Mouse (Mus musculus): ENCODE measurements around the gene Nphp4. TPM values are rescaled to one million over a fixed set of nuclear protein-coding genes. Genes with fewer than 3 reads are reported as not detected.

Gene Nphp4
- polyA plus RNA-seq, 1 experiment, result 4.0 TPM

DNA sequence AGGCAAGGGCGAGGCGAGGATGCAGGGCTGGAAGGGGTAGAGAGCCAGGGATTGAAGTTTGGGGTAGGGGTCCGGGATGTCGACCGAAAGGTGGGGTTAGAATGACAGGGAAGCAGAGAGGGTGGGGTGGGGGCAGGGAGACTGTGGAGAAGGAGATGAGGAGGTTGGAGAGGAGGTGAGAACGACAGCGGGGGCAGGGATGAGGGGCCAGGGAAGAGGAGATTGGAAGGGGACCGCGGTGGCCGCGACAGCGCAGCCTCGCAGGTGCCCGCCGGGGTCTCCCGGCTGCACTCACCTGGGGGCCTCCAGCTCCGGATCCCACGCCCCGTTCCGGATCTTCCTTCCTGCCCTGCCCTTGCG is 580 bp downstream of the Nphp4 start:
- TF ChIP-seq POLR2A (IDR thresholded peaks at IDR 0.05; ENCODE audit: low read depth, low read length) (0 out of 2 replicates have a peak, but pooled peaks have one; percentile 1), CTCF (IDR thresholded peaks at IDR 0.05; ENCODE audit: borderline replicate concordance, insufficient read depth, low read length) (no peak)
- Histone ChIP-seq H3K27ac (ENCODE audit: insufficient read depth, low read length) (no peak overlapping the region), H3K4me3 (ENCODE audit: insufficient read depth, low read length) (peak overlapping the region; percentile 46), H3K4me1 (ENCODE audit: control insufficient read depth, insufficient read depth, low read length) (no peaks in the 10 kb centered on the region)

DNA sequence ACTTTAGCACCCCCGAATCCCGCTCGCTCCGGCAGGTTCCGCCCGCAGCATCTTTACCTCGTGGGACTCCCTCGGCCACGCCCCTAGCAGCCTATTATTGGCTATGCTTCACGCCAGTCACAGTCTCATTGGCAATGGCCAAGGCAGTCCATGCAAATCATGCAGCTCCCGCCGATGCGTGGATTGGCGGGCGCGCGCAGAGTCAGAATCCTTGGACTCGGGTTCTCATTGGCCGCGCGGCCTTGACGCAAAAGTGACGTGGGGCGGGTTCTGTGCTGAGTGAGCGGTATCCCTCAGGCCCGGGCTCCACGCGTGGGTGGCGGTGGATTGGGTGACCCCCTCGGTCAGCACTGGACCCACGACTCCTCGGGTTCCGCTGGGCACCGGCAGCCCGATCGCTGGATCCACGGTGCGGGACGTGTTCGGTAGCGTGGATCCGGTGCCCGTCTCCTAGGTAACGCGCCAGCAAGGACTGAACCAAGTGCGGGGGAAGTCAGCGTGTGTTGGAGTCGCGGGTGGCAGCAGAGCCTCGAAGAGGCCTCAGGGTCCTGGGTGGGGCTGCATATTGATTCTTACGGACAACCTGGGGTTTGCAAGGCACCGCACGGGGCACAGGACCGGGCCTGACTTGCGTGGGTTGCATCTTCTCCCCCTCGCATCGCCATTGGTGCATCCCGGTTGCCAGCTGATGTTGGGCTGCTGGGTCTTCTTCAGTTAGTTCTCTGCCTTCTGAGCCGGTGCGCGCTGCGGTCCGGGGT is 1.1 kb downstream of the Nphp4 start, which contains the start of gene Kcnab2:
Kcnab2 (minus strand) TSS at position 406 of the 758 bp plus-strand sequence.
- H3K4me3 ChIP-seq (ENCODE audit: insufficient read depth, low read length), result peak within 1 kb of the TSS; percentile 64
- TF ChIP-seq POLR2A (IDR thresholded peaks at IDR 0.05; ENCODE audit: low read depth, low read length) (peak; percentile 94), CTCF (IDR thresholded peaks at IDR 0.05; ENCODE audit: borderline replicate concordance, insufficient read depth, low read length) (no peak)
- 0 out of 2 replicates have a peak within 1 kb of the TSS, but pooled peaks have one; percentile 19 for H3K27ac ChIP-seq (ENCODE audit: insufficient read depth, low read length)
- H3K4me1 ChIP-seq (ENCODE audit: control insufficient read depth, insufficient read depth, low read length), result no peaks in the 10 kb centered on the region

DNA sequence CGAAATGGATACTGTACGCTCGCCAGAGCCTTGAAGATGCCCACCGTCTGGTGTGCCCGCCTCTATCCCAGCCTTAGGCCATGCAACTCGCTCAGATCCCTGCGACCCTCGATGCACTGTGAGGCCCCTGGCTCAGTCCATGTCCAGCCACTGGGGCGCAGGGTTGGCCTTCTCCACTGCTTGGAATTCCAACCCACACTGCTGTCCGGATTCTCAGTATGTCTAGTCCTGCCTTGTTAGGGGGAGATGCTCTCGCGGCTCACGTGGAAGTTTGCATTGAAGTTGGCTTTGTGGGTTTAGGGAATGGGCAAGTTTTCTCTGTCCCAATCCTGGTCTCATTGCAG is 1.7 kb downstream of the Nphp4 start:
- Histone ChIP-seq H3K4me1 (ENCODE audit: control insufficient read depth, insufficient read depth, low read length) (no peaks in the 10 kb centered on the region), H3K4me3 (ENCODE audit: insufficient read depth, low read length) (peak overlapping the region; percentile 64), H3K27ac (ENCODE audit: insufficient read depth, low read length) (no peak overlapping the region)
- no peak for TF ChIP-seq CTCF (IDR thresholded peaks at IDR 0.05; ENCODE audit: borderline replicate concordance, insufficient read depth, low read length)
- no peak for TF ChIP-seq POLR2A (IDR thresholded peaks at IDR 0.05; ENCODE audit: low read depth, low read length)

DNA sequence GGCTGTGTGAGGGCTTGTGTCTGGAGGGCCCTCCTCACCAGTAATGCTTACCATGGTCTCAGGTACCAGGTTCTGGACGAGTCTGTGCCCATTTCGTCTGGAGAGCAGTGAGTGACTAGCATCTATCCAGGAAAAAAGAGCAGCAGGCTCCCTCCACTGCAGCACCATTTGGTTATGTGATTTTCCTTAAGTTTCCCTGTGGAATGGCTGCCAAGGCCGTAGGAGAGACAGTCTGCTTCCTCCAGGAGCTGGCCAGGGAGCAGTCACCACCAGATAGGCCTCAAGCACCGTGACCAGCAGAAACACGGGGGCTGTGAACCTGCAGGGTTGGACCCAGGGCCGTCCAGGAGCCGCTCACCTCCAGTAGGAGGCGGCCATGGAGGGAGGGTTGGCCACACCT is 3.9 kb downstream of the Nphp4 start:
- H3K27ac ChIP-seq (ENCODE audit: insufficient read depth, low read length), result no peak overlapping the region
- H3K4me1 ChIP-seq (ENCODE audit: control insufficient read depth, insufficient read depth, low read length), result no peaks in the 10 kb centered on the region
- no peak overlapping the region for H3K4me3 ChIP-seq (ENCODE audit: insufficient read depth, low read length)
- no peak for TF ChIP-seq POLR2A (IDR thresholded peaks at IDR 0.05; ENCODE audit: low read depth, low read length)
- no peak for TF ChIP-seq CTCF (IDR thresholded peaks at IDR 0.05; ENCODE audit: borderline replicate concordance, insufficient read depth, low read length)

DNA sequence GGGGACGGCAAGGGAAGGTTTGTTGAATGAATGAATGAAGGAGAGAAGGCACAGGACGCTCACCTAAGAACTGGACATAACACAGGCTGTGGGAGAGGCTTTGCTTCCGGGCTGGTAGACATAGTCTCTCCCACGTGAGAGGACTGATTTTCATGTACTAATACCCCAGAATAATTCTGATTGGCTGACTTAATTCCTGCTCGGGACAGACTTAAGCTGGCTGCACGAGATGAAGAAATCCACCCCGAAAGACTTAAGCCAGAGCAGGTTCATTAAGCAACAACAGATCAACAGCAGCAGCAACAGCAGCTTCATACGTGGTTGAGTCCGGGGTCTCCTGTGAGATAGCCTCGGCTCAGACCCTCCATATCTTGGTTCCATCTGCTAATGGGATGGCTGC is 11.5 kb downstream of the Nphp4 start:
- no peak overlapping the region for H3K27ac ChIP-seq (ENCODE audit: insufficient read depth, low read length)
- no peak overlapping the region for H3K4me3 ChIP-seq (ENCODE audit: insufficient read depth, low read length)
- TF ChIP-seq CTCF (IDR thresholded peaks at IDR 0.05; ENCODE audit: borderline replicate concordance, insufficient read depth, low read length), result no peak
- TF ChIP-seq POLR2A (IDR thresholded peaks at IDR 0.05; ENCODE audit: low read depth, low read length), result no peak
- H3K4me1 ChIP-seq (ENCODE audit: control insufficient read depth, insufficient read depth, low read length), result no peaks in the 10 kb centered on the region

DNA sequence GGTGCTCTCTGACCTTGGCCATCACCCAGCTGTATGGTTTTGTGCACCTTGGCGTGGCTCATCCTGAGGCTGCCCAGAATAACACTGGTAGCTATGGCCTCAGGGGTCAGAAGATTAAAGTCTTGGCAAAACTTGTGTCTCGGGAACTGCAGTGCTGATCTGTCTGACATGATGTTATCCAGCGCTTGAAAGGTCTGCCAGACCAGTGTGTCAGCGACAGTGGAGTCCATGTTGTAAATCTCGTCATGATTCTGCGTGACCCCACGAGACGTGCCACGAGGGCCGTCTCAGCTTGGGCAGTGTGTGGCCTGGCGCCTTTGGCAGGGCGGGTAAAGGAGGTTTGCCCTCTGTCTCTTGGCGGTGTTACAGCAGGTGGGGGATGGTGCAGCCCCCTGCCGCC is 13.8 kb downstream of the Nphp4 start:
- Histone ChIP-seq H3K4me1 (ENCODE audit: control insufficient read depth, insufficient read depth, low read length) (no peaks in the 10 kb centered on the region), H3K27ac (ENCODE audit: insufficient read depth, low read length) (no peak overlapping the region), H3K4me3 (ENCODE audit: insufficient read depth, low read length) (no peak overlapping the region)
- no peak for TF ChIP-seq POLR2A (IDR thresholded peaks at IDR 0.05; ENCODE audit: low read depth, low read length)
- no peak for TF ChIP-seq CTCF (IDR thresholded peaks at IDR 0.05; ENCODE audit: borderline replicate concordance, insufficient read depth, low read length)

DNA sequence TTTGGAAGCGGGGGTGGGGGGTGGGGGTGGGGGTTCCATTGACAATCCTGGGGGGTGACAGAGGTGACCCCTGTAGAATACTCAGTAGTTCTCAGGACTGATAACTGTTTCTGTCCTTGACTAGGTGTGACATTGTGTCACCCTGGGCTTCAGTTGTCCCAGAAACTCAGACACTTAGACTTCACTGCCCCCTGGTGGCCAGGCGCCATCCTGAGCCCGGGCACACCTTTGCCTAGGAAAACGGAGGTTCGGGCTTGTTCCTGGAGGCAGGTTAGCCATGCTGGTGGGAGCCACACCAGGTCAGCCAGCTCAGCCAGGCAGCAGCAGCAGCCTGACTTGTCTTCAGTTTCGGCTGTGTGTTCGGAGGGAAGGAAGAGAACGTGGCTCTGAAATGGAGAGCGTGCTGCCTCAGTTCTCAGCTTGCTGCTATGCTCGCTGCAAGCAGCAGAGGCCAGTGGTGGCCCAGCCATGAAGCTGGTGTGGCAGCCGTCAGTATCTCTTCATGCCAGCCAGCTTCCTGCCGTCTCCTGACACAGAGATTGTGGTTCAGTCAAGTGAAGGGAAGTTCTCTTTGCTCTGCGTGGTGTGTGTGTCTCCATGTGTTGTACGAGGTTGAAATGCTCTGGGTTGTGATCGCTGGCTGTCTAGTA is 14.9 kb downstream of the Nphp4 start:
- peak; percentile 69; the same call in 1 of the 2 replicates for TF ChIP-seq CTCF (IDR thresholded peaks at IDR 0.05; ENCODE audit: borderline replicate concordance, insufficient read depth, low read length)
- TF ChIP-seq POLR2A (IDR thresholded peaks at IDR 0.05; ENCODE audit: low read depth, low read length), result no peak
- H3K4me1 ChIP-seq (ENCODE audit: control insufficient read depth, insufficient read depth, low read length), result no peaks in the 10 kb centered on the region
- H3K4me3 ChIP-seq (ENCODE audit: insufficient read depth, low read length), result no peak overlapping the region
- H3K27ac ChIP-seq (ENCODE audit: insufficient read depth, low read length), result no peak overlapping the region

DNA sequence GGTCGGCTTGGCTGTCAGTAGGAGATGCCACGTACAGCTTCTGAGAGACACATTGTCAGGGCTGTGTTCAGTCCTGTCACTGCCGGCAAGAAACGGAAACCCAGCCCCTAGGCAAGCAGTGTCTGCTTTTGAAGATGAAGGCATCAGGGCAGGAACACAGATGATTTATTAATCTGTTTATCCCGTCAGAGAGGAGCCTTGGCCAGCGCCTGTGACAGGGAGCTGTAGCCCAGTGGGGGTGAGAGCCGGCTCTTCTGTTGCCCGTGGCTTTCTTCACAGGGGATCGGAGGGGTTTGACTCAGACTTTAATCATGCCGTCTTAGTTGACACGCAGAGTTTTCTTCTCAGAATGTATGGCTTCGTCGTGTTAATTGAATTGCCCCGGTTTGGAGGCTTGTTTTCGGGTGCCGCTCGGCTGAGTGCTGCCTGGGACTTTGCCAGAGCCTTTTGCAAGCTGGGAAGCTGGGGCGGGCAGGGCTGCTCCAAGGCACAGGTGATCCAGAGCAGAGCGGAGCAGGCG is 17.9 kb downstream of the Nphp4 start:
- Histone ChIP-seq H3K4me1 (ENCODE audit: control insufficient read depth, insufficient read depth, low read length) (no peaks in the 10 kb centered on the region), H3K4me3 (ENCODE audit: insufficient read depth, low read length) (no peak overlapping the region), H3K27ac (ENCODE audit: insufficient read depth, low read length) (no peak overlapping the region)
- TF ChIP-seq POLR2A (IDR thresholded peaks at IDR 0.05; ENCODE audit: low read depth, low read length), result no peak
- no peak for TF ChIP-seq CTCF (IDR thresholded peaks at IDR 0.05; ENCODE audit: borderline replicate concordance, insufficient read depth, low read length)

DNA sequence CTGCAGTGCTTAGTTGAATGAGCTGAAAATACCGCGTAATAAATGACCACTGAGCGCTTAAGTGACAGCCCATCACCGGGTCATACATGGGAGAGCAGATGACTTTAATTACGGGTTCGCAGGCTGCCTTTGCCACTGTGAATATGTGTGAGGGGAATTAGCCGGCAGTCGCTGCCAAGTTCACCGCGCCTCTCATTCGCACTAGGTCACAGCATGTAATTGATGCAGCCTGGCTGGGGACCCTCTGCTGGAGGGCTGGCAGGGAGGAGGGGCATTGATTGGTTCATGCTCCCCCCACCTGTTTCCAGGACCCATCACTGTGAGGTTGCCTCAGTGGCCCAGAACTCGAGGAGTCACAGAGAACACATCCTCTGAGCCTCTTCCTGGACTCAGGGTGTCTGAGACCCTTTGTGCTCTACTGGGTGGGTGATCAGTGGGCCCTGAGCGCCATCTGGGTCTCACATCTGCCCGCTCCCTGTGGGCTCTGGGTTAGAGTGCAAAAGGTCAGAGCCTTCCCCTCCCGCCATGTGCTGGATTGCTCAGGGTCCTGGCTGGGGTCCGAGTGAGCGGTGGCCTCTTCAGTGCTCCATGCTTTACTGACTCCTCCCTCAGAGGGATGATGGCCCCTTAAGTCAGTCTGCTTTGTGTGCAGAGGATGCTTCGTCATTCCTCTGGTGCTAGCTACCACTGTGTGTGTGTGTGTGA is 35.9 kb downstream of the Nphp4 start:
- no peak overlapping the region for H3K4me3 ChIP-seq (ENCODE audit: insufficient read depth, low read length)
- no peaks in the 10 kb centered on the region for H3K4me1 ChIP-seq (ENCODE audit: control insufficient read depth, insufficient read depth, low read length)
- no peak overlapping the region for H3K27ac ChIP-seq (ENCODE audit: insufficient read depth, low read length)
- no peak for TF ChIP-seq POLR2A (IDR thresholded peaks at IDR 0.05; ENCODE audit: low read depth, low read length)
- no peak for TF ChIP-seq CTCF (IDR thresholded peaks at IDR 0.05; ENCODE audit: borderline replicate concordance, insufficient read depth, low read length)
